Mouse (Mus musculus) frontal cortex, adult (tissue): ENCODE data around the gene Ern1.
"Not testable (repeated sequence)": the region's sequence is repeated elsewhere in the genome, so short reads cannot be mapped to it uniquely, and the experiment has no call there.

ENCODE experiments used
- ATAC-seq: cut with Nextera tagmentation; 2 replicates; pipeline ENCODE4 v1.9.2; 2017; ENCODE audit warnings: mild to moderate bottlenecking, moderate library complexity, mixed read lengths; ENCODE audit not compliant: low TSS enrichment

Gene Ern1

GRCm38 (mm10) chr11:106502631-106503424 is 15.2 kb upstream of the Ern1 start:
- ATAC-seq, result no peak

- ATAC-seq, result no peak
Measured at GRCm38 (mm10) chr11:106502159-106502505, 14.5 kb upstream of the Ern1 start.

- ATAC-seq, result peak; percentile 22
Measured at GRCm38 (mm10) chr11:106501308-106502158, 13.9 kb upstream of the Ern1 start.

- ATAC-seq, result peak; percentile 94
Measured at GRCm38 (mm10) chr11:106500393-106501307, 13.0 kb upstream of the Ern1 start.

GRCm38 (mm10) chr11:106498739-106499379 is 11.2 kb upstream of the Ern1 start:
- no peak for ATAC-seq

GRCm38 (mm10) chr11:106497926-106498325 is 10.3 kb upstream of the Ern1 start:
- ATAC-seq, result no peak

- ATAC-seq, result not testable (repeated sequence)
Measured at GRCm38 (mm10) chr11:106497009-106497408, 9.4 kb upstream of the Ern1 start.

- ATAC-seq, result no peak
Measured at GRCm38 (mm10) chr11:106492984-106493669, 5.5 kb upstream of the Ern1 start.

- no peak for ATAC-seq
Measured at GRCm38 (mm10) chr11:106491393-106491792, 3.7 kb upstream of the Ern1 start.

GRCm38 (mm10) chr11:106490600-106490999 is 2.9 kb upstream of the Ern1 start:
- ATAC-seq, result not testable (repeated sequence)

- no peak for ATAC-seq
Measured at GRCm38 (mm10) chr11:106490057-106490456, 2.4 kb upstream of the Ern1 start.

- ATAC-seq, result 0 out of 2 replicates have a peak, but pooled peaks have one; percentile 9
Measured at GRCm38 (mm10) chr11:106489036-106489693, 1.5 kb upstream of the Ern1 start.

- ATAC-seq, result no peak
Measured at GRCm38 (mm10) chr11:106488126-106488561, 492 bp upstream of the Ern1 start.

- ATAC-seq, result peak; percentile 58
Measured at GRCm38 (mm10) chr11:106486866-106487732, 553 bp downstream of the Ern1 start.

- no peak for ATAC-seq
Measured at GRCm38 (mm10) chr11:106486042-106486865, 1.4 kb downstream of the Ern1 start.

- no peak for ATAC-seq
Measured at GRCm38 (mm10) chr11:106485611-106486010, 2.0 kb downstream of the Ern1 start.

GRCm38 (mm10) chr11:106484875-106485274 is 2.8 kb downstream of the Ern1 start:
- no peak for ATAC-seq

GRCm38 (mm10) chr11:106482867-106483266 is 4.8 kb downstream of the Ern1 start:
- ATAC-seq, result no peak
